Mouse (Mus musculus): ENCODE results near the gene Olfr1034. TPM values are rescaled to one million over a fixed set of nuclear protein-coding genes. Genes with fewer than 3 reads are reported as not detected.
"Not testable (repeated sequence)": the region's sequence is repeated elsewhere in the genome, so short reads cannot be mapped to it uniquely, and the experiment has no call there.

Gene Olfr1034
- polyA plus RNA-seq (2016; fragmentation: Nextera tagmentation; extraction: Ambion mirVana): not detected in 2 replicates

GRCm38 (mm10) chr2:86045561-86045960, at the start of gene Olfr1034:
Olfr1034 (plus strand) TSS chr2:86045861.
- H3K4me3 ChIP-seq: no peak within 1 kb of the TSS
- H3K36me3 ChIP-seq: no peaks in the 10 kb centered on the region
- no peak for DNase-seq (ENCODE audit: low spot score)
- H3K27ac ChIP-seq (replicated peaks): no peak within 1 kb of the TSS
- no peaks in the 10 kb centered on the region for H3K4me1 ChIP-seq
- no peaks in the 10 kb centered on the region for H3K9me3 ChIP-seq (replicated peaks)
- no peaks in the 10 kb centered on the region for H3K27me3 ChIP-seq (ENCODE audit: low read depth, poor library complexity, severe bottlenecking)

GRCm38 (mm10) chr2:86005240-86005639, 40.4 kb upstream of the Olfr1034 start, which contains the start of gene Olfr1032:
Olfr1032 (plus strand) TSS chr2:86005540.
- H3K27ac ChIP-seq (replicated peaks): no peak within 1 kb of the TSS
- no peak within 1 kb of the TSS for H3K4me3 ChIP-seq
- no peaks in the 10 kb centered on the region for H3K36me3 ChIP-seq
- no peak for DNase-seq (ENCODE audit: low spot score)
- no peaks in the 10 kb centered on the region for H3K27me3 ChIP-seq (ENCODE audit: low read depth, poor library complexity, severe bottlenecking)
- H3K4me1 ChIP-seq: no peaks in the 10 kb centered on the region
- 88% methylated on average over 7 of the region's 7 CpGs for WGBS
- H3K9me3 ChIP-seq (replicated peaks): no peaks in the 10 kb centered on the region

- H3K36me3 ChIP-seq; H3K9me3 ChIP-seq (replicated peaks); H3K27me3 ChIP-seq (ENCODE audit: low read depth, poor library complexity, severe bottlenecking); H3K27ac ChIP-seq (replicated peaks); H3K4me1 ChIP-seq: not testable (repeated sequence)
- peak within 1 kb of the TSS; percentile 43 for H3K4me3 ChIP-seq
- WGBS: 8% methylated on average over 11 of the region's 11 CpGs
- DNase-seq (ENCODE audit: low spot score): peak; percentile 14
These were observed 25.3 kb upstream of the Olfr1034 start, which contains the start of gene Olfr1033 for GRCm38 (mm10) chr2:86020406-86020805. Olfr1033 (plus strand) TSS chr2:86020633.

- not testable (repeated sequence) for DNase-seq (ENCODE audit: low spot score)
These were observed 24.1 kb upstream of the Olfr1034 start for GRCm38 (mm10) chr2:86021518-86021917.

GRCm38 (mm10) chr2:86050777-86051176, 5.1 kb downstream of the Olfr1034 start:
- not testable (repeated sequence) for H3K9me3 ChIP-seq (replicated peaks); H3K4me1 ChIP-seq; H3K36me3 ChIP-seq; H3K4me3 ChIP-seq; DNase-seq (ENCODE audit: low spot score); H3K27ac ChIP-seq (replicated peaks); H3K27me3 ChIP-seq (ENCODE audit: low read depth, poor library complexity, severe bottlenecking)

More at GRCm38 (mm10) chr2:86021518-86021917, 24.1 kb upstream of the Olfr1034 start:
- not testable (repeated sequence) for H3K4me1 ChIP-seq; H3K9me3 ChIP-seq (replicated peaks); H3K27me3 ChIP-seq (ENCODE audit: low read depth, poor library complexity, severe bottlenecking); H3K36me3 ChIP-seq; H3K4me3 ChIP-seq; H3K27ac ChIP-seq (replicated peaks)
- 82% methylated on average over 3 of the region's 9 CpGs for WGBS

GRCm38 (mm10) chr2:86063766-86064165, 18.1 kb downstream of the Olfr1034 start:
- WGBS: 93% methylated on average over 2 of the region's 2 CpGs
- not testable (repeated sequence) for H3K9me3 ChIP-seq (replicated peaks); H3K27me3 ChIP-seq (ENCODE audit: low read depth, poor library complexity, severe bottlenecking); H3K4me3 ChIP-seq; DNase-seq (ENCODE audit: low spot score); H3K4me1 ChIP-seq; H3K27ac ChIP-seq (replicated peaks); H3K36me3 ChIP-seq

GRCm38 (mm10) chr2:86070189-86070588, 24.5 kb downstream of the Olfr1034 start:
- H3K4me1 ChIP-seq: no peaks in the 10 kb centered on the region
- no peaks in the 10 kb centered on the region for H3K36me3 ChIP-seq
- H3K4me3 ChIP-seq: no peak overlapping the region
- 94% methylated on average over 8 of the region's 8 CpGs for WGBS
- no peak for DNase-seq (ENCODE audit: low spot score)
- H3K9me3 ChIP-seq (replicated peaks): peaks cover 5% of the 10 kb centered on the region; the same call in 1 of the 2 replicates
- H3K27ac ChIP-seq (replicated peaks): no peak overlapping the region
- no peaks in the 10 kb centered on the region for H3K27me3 ChIP-seq (ENCODE audit: low read depth, poor library complexity, severe bottlenecking)

- DNase-seq (ENCODE audit: low spot score); H3K27ac ChIP-seq (replicated peaks); H3K36me3 ChIP-seq; H3K9me3 ChIP-seq (replicated peaks); H3K4me1 ChIP-seq; H3K4me3 ChIP-seq; H3K27me3 ChIP-seq (ENCODE audit: low read depth, poor library complexity, severe bottlenecking): not testable (repeated sequence)
These were observed 28.0 kb downstream of the Olfr1034 start, which contains the start of gene Olfr1036 for GRCm38 (mm10) chr2:86073692-86074091. Olfr1036 (plus strand) TSS chr2:86073992.

GRCm38 (mm10) chr2:86080478-86080877, 34.8 kb downstream of the Olfr1034 start:
- H3K9me3 ChIP-seq (replicated peaks); H3K4me3 ChIP-seq; DNase-seq (ENCODE audit: low spot score); H3K27ac ChIP-seq (replicated peaks); H3K4me1 ChIP-seq; H3K27me3 ChIP-seq (ENCODE audit: low read depth, poor library complexity, severe bottlenecking); H3K36me3 ChIP-seq: not testable (repeated sequence)
- WGBS: 86% methylated on average over 1 of the region's 1 CpGs

- no peaks in the 10 kb centered on the region for H3K9me3 ChIP-seq (replicated peaks)
- H3K27ac ChIP-seq (replicated peaks): no peak within 1 kb of the TSS
- DNase-seq (ENCODE audit: low spot score): no peak
- H3K4me3 ChIP-seq: no peak within 1 kb of the TSS
- no peaks in the 10 kb centered on the region for H3K27me3 ChIP-seq (ENCODE audit: low read depth, poor library complexity, severe bottlenecking)
- H3K4me1 ChIP-seq: no peaks in the 10 kb centered on the region
- H3K36me3 ChIP-seq: no peaks in the 10 kb centered on the region
- WGBS: 86% methylated on average over 2 of the region's 2 CpGs
These were observed 41.6 kb downstream of the Olfr1034 start, which contains the start of gene Olfr1037 for GRCm38 (mm10) chr2:86087285-86087684. Olfr1037 (minus strand) TSS chr2:86087385.

Other genes with a start within 250 kb of the Olfr1034 start
- gene Olfr1016, start 243.3 kb upstream of the Olfr1034 start, polyA plus RNA-seq (2016; fragmentation: Nextera tagmentation; extraction: Ambion mirVana): not detected in 2 replicates
- gene Olfr1018, start 227.4 kb upstream of the Olfr1034 start, polyA plus RNA-seq (2016; fragmentation: Nextera tagmentation; extraction: Ambion mirVana): not detected in 2 replicates
- gene Olfr1019, start 200.4 kb upstream of the Olfr1034 start, polyA plus RNA-seq (2016; fragmentation: Nextera tagmentation; extraction: Ambion mirVana): not detected in 2 replicates
- gene Olfr1020, start 198.8 kb upstream of the Olfr1034 start, polyA plus RNA-seq (2016; fragmentation: Nextera tagmentation; extraction: Ambion mirVana): not detected in 2 replicates
- gene Olfr1022, start 177.3 kb upstream of the Olfr1034 start, polyA plus RNA-seq (2016; fragmentation: Nextera tagmentation; extraction: Ambion mirVana): not detected in 2 replicates
- not detected in 2 replicates for gene Olfr1023, start 160.2 kb upstream of the Olfr1034 start, polyA plus RNA-seq (2016; fragmentation: Nextera tagmentation; extraction: Ambion mirVana)
- not detected in 2 replicates for gene Olfr1024, start 140.8 kb upstream of the Olfr1034 start, polyA plus RNA-seq (2016; fragmentation: Nextera tagmentation; extraction: Ambion mirVana)
- not detected in 2 replicates for gene Olfr1025-ps1, start 130.7 kb upstream of the Olfr1034 start, polyA plus RNA-seq (2016; fragmentation: Nextera tagmentation; extraction: Ambion mirVana)
- not detected in 2 replicates for gene Olfr1026, start 124.3 kb upstream of the Olfr1034 start, polyA plus RNA-seq (2016; fragmentation: Nextera tagmentation; extraction: Ambion mirVana)
- gene Olfr1028, start 95.4 kb upstream of the Olfr1034 start, polyA plus RNA-seq (2016; fragmentation: Nextera tagmentation; extraction: Ambion mirVana): not detected in 2 replicates
- gene Olfr1029, start 72.0 kb upstream of the Olfr1034 start, polyA plus RNA-seq (2016; fragmentation: Nextera tagmentation; extraction: Ambion mirVana): not detected in 2 replicates
- not detected in 2 replicates for gene Olfr1030, start 66.6 kb upstream of the Olfr1034 start, polyA plus RNA-seq (2016; fragmentation: Nextera tagmentation; extraction: Ambion mirVana)
- gene Olfr1031, start 55.6 kb upstream of the Olfr1034 start, polyA plus RNA-seq (2016; fragmentation: Nextera tagmentation; extraction: Ambion mirVana): not detected in 2 replicates
- not detected in 2 replicates for gene Olfr1032, start 40.3 kb upstream of the Olfr1034 start, polyA plus RNA-seq (2016; fragmentation: Nextera tagmentation; extraction: Ambion mirVana)
- not detected in 2 replicates for gene Olfr1033, start 25.2 kb upstream of the Olfr1034 start, polyA plus RNA-seq (2016; fragmentation: Nextera tagmentation; extraction: Ambion mirVana)
- not detected in 2 replicates for gene Olfr1036, start 28.1 kb downstream of the Olfr1034 start, polyA plus RNA-seq (2016; fragmentation: Nextera tagmentation; extraction: Ambion mirVana)
- gene Olfr1037, start 41.5 kb downstream of the Olfr1034 start, polyA plus RNA-seq (2016; fragmentation: Nextera tagmentation; extraction: Ambion mirVana): not detected in 2 replicates
- gene Olfr1039, start 90.1 kb downstream of the Olfr1034 start, polyA plus RNA-seq (2016; fragmentation: Nextera tagmentation; extraction: Ambion mirVana): not detected in 2 replicates
- not detected in 2 replicates for gene Olfr1040, start 100.9 kb downstream of the Olfr1034 start, polyA plus RNA-seq (2016; fragmentation: Nextera tagmentation; extraction: Ambion mirVana)
- gene Olfr1042, start 116.0 kb downstream of the Olfr1034 start, polyA plus RNA-seq (2016; fragmentation: Nextera tagmentation; extraction: Ambion mirVana): not detected in 2 replicates
- gene Olfr1043, start 121.7 kb downstream of the Olfr1034 start, polyA plus RNA-seq (2016; fragmentation: Nextera tagmentation; extraction: Ambion mirVana): not detected in 2 replicates
- not detected in 2 replicates for gene Olfr1044, start 132.0 kb downstream of the Olfr1034 start, polyA plus RNA-seq (2016; fragmentation: Nextera tagmentation; extraction: Ambion mirVana)
- not detected in 2 replicates for gene Olfr52, start 139.8 kb downstream of the Olfr1034 start, polyA plus RNA-seq (2016; fragmentation: Nextera tagmentation; extraction: Ambion mirVana)
- gene Olfr1045, start 157.1 kb downstream of the Olfr1034 start, polyA plus RNA-seq (2016; fragmentation: Nextera tagmentation; extraction: Ambion mirVana): not detected in 2 replicates
- not detected in 2 replicates for gene Olfr1046, start 173.5 kb downstream of the Olfr1034 start, polyA plus RNA-seq (2016; fragmentation: Nextera tagmentation; extraction: Ambion mirVana)
- not detected in 2 replicates for gene Olfr1047, start 185.5 kb downstream of the Olfr1034 start, polyA plus RNA-seq (2016; fragmentation: Nextera tagmentation; extraction: Ambion mirVana)
- gene Olfr1048, start 194.4 kb downstream of the Olfr1034 start, polyA plus RNA-seq (2016; fragmentation: Nextera tagmentation; extraction: Ambion mirVana): not detected in 2 replicates
- gene Olfr1049, start 212.5 kb downstream of the Olfr1034 start, polyA plus RNA-seq (2016; fragmentation: Nextera tagmentation; extraction: Ambion mirVana): not detected in 2 replicates
- gene Olfr1051, start 233.2 kb downstream of the Olfr1034 start, polyA plus RNA-seq (2016; fragmentation: Nextera tagmentation; extraction: Ambion mirVana): not detected in 2 replicates
- not detected in 2 replicates for gene Olfr1052, start 246.6 kb downstream of the Olfr1034 start, polyA plus RNA-seq (2016; fragmentation: Nextera tagmentation; extraction: Ambion mirVana)